Mouse (Mus musculus): ENCODE data around the gene Npl. TPM values are rescaled to one million over a fixed set of nuclear protein-coding genes. Genes with fewer than 3 reads are reported as not detected.
A peak's percentile ranks its signal among the peaks of the same experiment; 100 is the strongest.

The Npl gene
- 2.9 and 3.8 TPM in 2 replicates for polyA plus RNA-seq (2012; rRNA removed)

DNA sequence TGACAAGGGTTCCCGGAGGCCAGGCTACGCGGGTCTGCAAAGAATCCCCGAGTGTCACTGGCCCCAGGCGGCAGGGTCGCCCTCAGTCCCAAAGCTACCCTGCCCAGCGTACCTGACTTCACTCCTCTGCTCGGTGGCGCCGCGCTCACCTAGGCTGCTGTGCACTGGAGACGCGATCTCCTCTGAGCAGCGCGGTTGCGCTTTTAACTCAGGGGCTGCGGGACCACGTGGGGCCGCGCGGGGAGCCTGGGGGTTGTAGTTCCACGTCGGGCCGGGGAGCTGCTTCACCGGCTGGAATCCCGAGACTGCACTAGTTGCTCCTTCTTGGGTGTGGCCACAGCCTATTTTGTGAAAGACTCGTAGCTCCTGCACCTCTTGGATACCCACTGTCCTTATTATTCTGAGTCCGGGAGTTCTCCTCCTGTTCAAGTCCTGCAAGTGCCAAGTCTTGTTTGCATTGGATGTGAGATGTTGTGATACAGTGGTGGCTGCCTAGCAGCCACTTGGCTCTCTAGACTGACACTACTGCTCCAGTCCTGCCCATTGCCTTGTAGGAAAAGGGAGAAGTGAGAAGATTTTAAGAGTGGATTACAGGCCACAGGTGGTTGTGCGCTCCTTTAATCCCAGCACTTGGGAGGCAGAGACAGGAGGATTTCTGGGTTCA, at the start of gene Npl:
Gene Npl (minus strand): TSS at position 510 of the 664 bp plus-strand sequence.
- H3K27me3 ChIP-seq (ENCODE audit: control insufficient read depth, insufficient read depth, low read length), result no peaks in the 10 kb centered on the region
- H3K4me3 ChIP-seq (replicated peaks; ENCODE audit: insufficient read depth, low read depth, low read length), result peak within 1 kb of the TSS; percentile 50
- no peaks in the 10 kb centered on the region for H3K4me1 ChIP-seq (ENCODE audit: control insufficient read depth, insufficient read depth, low read length)
- WGBS, result 5% methylated on average over 29 of the region's 29 CpGs
- H3K27ac ChIP-seq (ENCODE audit: insufficient read depth, low read length), result no peak within 1 kb of the TSS
- TF ChIP-seq POLR2A (IDR thresholded peaks at IDR 0.05; ENCODE audit: borderline replicate concordance, insufficient read depth, low read length) (no peak), CTCF (IDR thresholded peaks at IDR 0.05; ENCODE audit: borderline replicate concordance, insufficient read depth, low read depth, low read length) (no peak)
- peak; percentile 40 to 43 for DNase-seq

DNA sequence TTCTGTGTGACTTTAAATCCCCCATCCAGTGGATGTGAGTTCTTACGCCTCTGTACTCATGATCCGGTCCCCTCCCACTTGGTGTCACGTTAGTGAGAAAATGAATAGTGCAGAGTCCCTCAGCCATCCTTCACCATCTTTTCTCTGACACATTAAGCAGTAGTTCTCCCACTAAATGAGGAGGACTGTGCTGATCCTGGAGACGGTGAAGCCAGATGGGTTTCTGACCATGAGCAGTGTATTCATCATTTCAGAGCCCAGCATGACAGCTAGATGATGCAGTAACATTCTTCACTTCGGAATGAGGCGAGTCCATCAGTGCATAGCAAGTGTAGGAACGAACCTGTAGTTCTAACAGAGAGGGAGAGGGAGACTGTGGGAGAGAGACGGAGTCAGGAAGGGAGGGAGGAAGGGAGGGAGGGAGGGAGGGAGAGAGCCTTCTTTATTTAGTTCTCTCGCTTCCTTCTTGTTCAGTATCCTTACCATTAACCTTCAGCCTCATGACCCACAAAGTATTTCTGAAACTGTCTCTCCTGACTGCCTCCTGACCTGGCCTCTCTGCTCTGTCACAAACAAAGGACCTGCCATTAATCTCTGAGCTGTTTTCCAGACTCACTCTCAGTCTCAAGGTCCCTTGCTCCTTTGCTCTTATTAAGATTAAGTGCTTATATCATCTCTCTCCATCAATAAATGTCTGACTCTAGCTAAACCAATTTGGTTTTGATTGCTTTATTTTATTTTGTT, 49.6 kb upstream of the Npl start:
- Histone ChIP-seq H3K27me3 (ENCODE audit: control insufficient read depth, insufficient read depth, low read length) (no peaks in the 10 kb centered on the region), H3K27ac (ENCODE audit: insufficient read depth, low read length) (no peak overlapping the region), H3K4me3 (replicated peaks; ENCODE audit: insufficient read depth, low read depth, low read length) (no peak overlapping the region), H3K4me1 (ENCODE audit: control insufficient read depth, insufficient read depth, low read length) (no peaks in the 10 kb centered on the region)
- DNase-seq, result no peak
- WGBS, result 51% methylated on average over 9 of the region's 9 CpGs
- TF ChIP-seq POLR2A (IDR thresholded peaks at IDR 0.05; ENCODE audit: borderline replicate concordance, insufficient read depth, low read length) (no peak), CTCF (IDR thresholded peaks at IDR 0.05; ENCODE audit: borderline replicate concordance, insufficient read depth, low read depth, low read length) (no peak)

DNA sequence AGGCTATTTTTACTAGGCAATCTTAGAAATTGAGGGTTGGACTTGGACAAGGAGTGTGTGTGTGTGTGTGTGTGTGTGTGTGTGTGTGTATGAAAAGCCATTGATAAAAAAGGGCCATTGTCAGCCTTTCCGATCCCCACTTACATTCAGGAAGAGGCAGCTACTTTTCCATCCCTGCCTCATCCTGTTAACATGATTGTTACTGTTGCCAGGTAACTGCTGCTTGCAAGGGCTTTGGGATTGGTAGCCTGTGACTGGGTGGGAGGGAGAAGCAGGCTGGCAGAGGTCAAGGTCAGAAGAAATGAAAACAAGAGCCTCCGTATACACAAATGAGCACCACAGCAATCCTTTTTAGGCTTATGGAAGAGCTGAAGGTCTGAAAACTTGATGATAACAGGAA, 48.9 kb upstream of the Npl start:
- H3K4me3 ChIP-seq (replicated peaks; ENCODE audit: insufficient read depth, low read depth, low read length), result no peak overlapping the region
- H3K4me1 ChIP-seq (ENCODE audit: control insufficient read depth, insufficient read depth, low read length), result no peaks in the 10 kb centered on the region
- no peak overlapping the region for H3K27ac ChIP-seq (ENCODE audit: insufficient read depth, low read length)
- WGBS, result 48% methylated on average over 2 of the region's 2 CpGs
- no peak for TF ChIP-seq POLR2A (IDR thresholded peaks at IDR 0.05; ENCODE audit: borderline replicate concordance, insufficient read depth, low read length)
- TF ChIP-seq CTCF (IDR thresholded peaks at IDR 0.05; ENCODE audit: borderline replicate concordance, insufficient read depth, low read depth, low read length), result no peak
- DNase-seq, result no peak
- H3K27me3 ChIP-seq (ENCODE audit: control insufficient read depth, insufficient read depth, low read length), result no peaks in the 10 kb centered on the region

DNA sequence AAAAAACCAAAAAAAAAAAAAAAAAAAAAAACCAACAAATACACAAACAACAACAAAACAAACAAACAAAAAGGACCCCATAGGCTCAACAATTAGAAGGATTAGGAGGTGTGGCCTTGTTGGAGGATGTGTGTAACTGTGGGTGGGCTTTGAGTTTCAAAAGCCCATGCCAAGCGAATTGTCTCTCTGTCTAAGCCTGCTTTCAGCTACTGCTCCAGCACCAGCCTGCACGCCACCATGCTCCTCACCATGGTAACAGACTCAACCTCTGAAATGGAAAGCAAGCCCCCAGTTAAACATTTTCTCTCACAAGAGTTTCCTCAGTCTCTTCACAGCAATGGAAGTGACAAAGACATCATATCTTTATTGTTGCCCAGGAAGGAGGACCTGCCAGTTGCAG, 43.8 kb upstream of the Npl start:
- no peak overlapping the region for H3K4me3 ChIP-seq (replicated peaks; ENCODE audit: insufficient read depth, low read depth, low read length)
- no peak for DNase-seq
- no peaks in the 10 kb centered on the region for H3K4me1 ChIP-seq (ENCODE audit: control insufficient read depth, insufficient read depth, low read length)
- no peak overlapping the region for H3K27ac ChIP-seq (ENCODE audit: insufficient read depth, low read length)
- H3K27me3 ChIP-seq (ENCODE audit: control insufficient read depth, insufficient read depth, low read length), result no peaks in the 10 kb centered on the region
- 70% methylated on average over 2 of the region's 2 CpGs for WGBS
- TF ChIP-seq CTCF (IDR thresholded peaks at IDR 0.05; ENCODE audit: borderline replicate concordance, insufficient read depth, low read depth, low read length), result no peak
- TF ChIP-seq POLR2A (IDR thresholded peaks at IDR 0.05; ENCODE audit: borderline replicate concordance, insufficient read depth, low read length), result no peak

- whole genome bisulfite sequencing, result 71% methylated on average over 2 of the region's 2 CpGs
- no peaks in the 10 kb centered on the region for H3K27me3 ChIP-seq (ENCODE audit: control insufficient read depth, insufficient read depth, low read length)
- no peaks in the 10 kb centered on the region for H3K4me1 ChIP-seq (ENCODE audit: control insufficient read depth, insufficient read depth, low read length)
- no peak overlapping the region for H3K27ac ChIP-seq (ENCODE audit: insufficient read depth, low read length)
- no peak for DNase-seq
- H3K4me3 ChIP-seq (replicated peaks; ENCODE audit: insufficient read depth, low read depth, low read length), result no peak overlapping the region
- TF ChIP-seq POLR2A (IDR thresholded peaks at IDR 0.05; ENCODE audit: borderline replicate concordance, insufficient read depth, low read length) (no peak), CTCF (IDR thresholded peaks at IDR 0.05; ENCODE audit: borderline replicate concordance, insufficient read depth, low read depth, low read length) (no peak)
Observed at GRCm38 (mm10) chr1:153590176-153590734, 40.4 kb upstream of the Npl start.

DNA sequence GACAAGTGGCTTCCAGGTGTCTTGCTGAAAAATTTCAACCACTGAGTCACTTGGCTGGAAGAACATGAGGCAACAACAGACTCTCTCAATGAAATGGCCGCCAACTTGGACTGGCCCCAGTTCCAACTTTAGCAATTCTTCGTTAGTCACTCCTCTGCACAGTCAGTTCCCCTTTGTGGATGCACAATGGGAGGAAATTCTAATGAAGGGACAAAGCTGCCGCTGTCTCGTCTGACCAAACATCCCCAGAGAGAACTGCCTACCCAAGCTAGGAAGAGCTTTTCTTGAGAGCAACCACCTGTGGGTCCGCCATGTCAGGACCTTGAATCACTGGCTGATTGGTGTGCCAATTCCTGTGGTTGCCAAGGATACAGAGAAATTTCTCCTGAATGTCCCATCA, 38.1 kb upstream of the Npl start:
- no peak for DNase-seq
- 48% methylated on average over 5 of the region's 5 CpGs for WGBS
- no peak for TF ChIP-seq POLR2A (IDR thresholded peaks at IDR 0.05; ENCODE audit: borderline replicate concordance, insufficient read depth, low read length)
- TF ChIP-seq CTCF (IDR thresholded peaks at IDR 0.05; ENCODE audit: borderline replicate concordance, insufficient read depth, low read depth, low read length), result no peak
- no peaks in the 10 kb centered on the region; the same call in 1 of the 2 replicates for H3K4me1 ChIP-seq (ENCODE audit: control insufficient read depth, insufficient read depth, low read length)
- H3K27ac ChIP-seq (ENCODE audit: insufficient read depth, low read length), result no peak overlapping the region
- H3K4me3 ChIP-seq (replicated peaks; ENCODE audit: insufficient read depth, low read depth, low read length), result no peak overlapping the region
- no peaks in the 10 kb centered on the region for H3K27me3 ChIP-seq (ENCODE audit: control insufficient read depth, insufficient read depth, low read length)

GRCm38 (mm10) chr1:153586826-153587225, 37.0 kb upstream of the Npl start:
- DNase-seq, result no peak
- 92% methylated on average over 10 of the region's 10 CpGs for WGBS

More at GRCm38 (mm10) chr1:153586826-153587225, 37.0 kb upstream of the Npl start:
- Histone ChIP-seq H3K27ac (ENCODE audit: insufficient read depth, low read length) (no peak overlapping the region), H3K27me3 (ENCODE audit: control insufficient read depth, insufficient read depth, low read length) (no peaks in the 10 kb centered on the region), H3K4me3 (replicated peaks; ENCODE audit: insufficient read depth, low read depth, low read length) (no peak overlapping the region), H3K4me1 (ENCODE audit: control insufficient read depth, insufficient read depth, low read length) (no peaks in the 10 kb centered on the region; the same call in 1 of the 2 replicates)
- TF ChIP-seq POLR2A (IDR thresholded peaks at IDR 0.05; ENCODE audit: borderline replicate concordance, insufficient read depth, low read length) (no peak), CTCF (IDR thresholded peaks at IDR 0.05; ENCODE audit: borderline replicate concordance, insufficient read depth, low read depth, low read length) (no peak)

All from cerebellum, adult 2 months (tissue).